Mouse (Mus musculus) adrenal gland, adult 8-10 months (tissue): ENCODE measurements at regions not wholly inside any gene's neighbourhood (a gene's known extent, or its start where the extent isn't known, plus 50 kb on each side); places are given as distances from the start of the nearest gene placed in this dataset.

Experiments
- DNase-seq: peaks from one replicate; pipeline ENCODE4 v3.0.0; 2022

- no peak for DNase-seq
Observed at GRCm38 (mm10) chr17:41990804-41991203, 324.9 kb upstream of the Ptchd4 start.

GRCm38 (mm10) chr17:42008415-42008814 is 307.3 kb upstream of the Ptchd4 start:
- DNase-seq, result no peak

- DNase-seq, result no peak
Observed at GRCm38 (mm10) chr17:42024295-42024694, 291.5 kb upstream of the Ptchd4 start.

- DNase-seq, result no peak
Observed at GRCm38 (mm10) chr17:42027253-42027652, 288.5 kb upstream of the Ptchd4 start.

GRCm38 (mm10) chr17:42029452-42029851 is 286.3 kb upstream of the Ptchd4 start:
- DNase-seq, result no peak

GRCm38 (mm10) chr17:42037089-42037488 is 278.7 kb upstream of the Ptchd4 start:
- no peak for DNase-seq

- DNase-seq, result no peak
Observed at GRCm38 (mm10) chr17:42049779-42050515, 265.8 kb upstream of the Ptchd4 start.

- no peak for DNase-seq
Observed at GRCm38 (mm10) chr17:42090764-42091452, 224.8 kb upstream of the Ptchd4 start.

- DNase-seq, result no peak
Observed at GRCm38 (mm10) chr17:42113684-42114083, 202.1 kb upstream of the Ptchd4 start.

GRCm38 (mm10) chr17:42120759-42121158 is 195.0 kb upstream of the Ptchd4 start:
- DNase-seq, result no peak

- peak; percentile 7 for DNase-seq
Observed at GRCm38 (mm10) chr17:42126488-42127237, 189.1 kb upstream of the Ptchd4 start.

GRCm38 (mm10) chr17:42169391-42170018 is 146.2 kb upstream of the Ptchd4 start:
- DNase-seq, result no peak

GRCm38 (mm10) chr17:42188531-42188930 is 127.2 kb upstream of the Ptchd4 start:
- no peak for DNase-seq

- no peak for DNase-seq
Observed at GRCm38 (mm10) chr17:42190206-42190902, 125.4 kb upstream of the Ptchd4 start.
